Mouse (Mus musculus) hindbrain, embryonic 10.5 days (tissue): Measurements from ENCODE around the gene Bub3. TPM values are rescaled to one million over a fixed set of nuclear protein-coding genes. Genes with fewer than 3 reads are reported as not detected.

ENCODE experiments used
- DNase-seq: peaks from one replicate; pipeline ENCODE4 v3.0.0-alpha.2; 2017; ENCODE audit warnings: low spot score
- H3K27ac ChIP-seq: fragments of 300-500 bp; sonication (generic); 2 replicates; pipeline ENCODE4 v1.5.1; 2016; ENCODE audit warnings: mild to moderate bottlenecking, moderate library complexity
- H3K27me3 ChIP-seq: fragments of 300-500 bp; sonication (generic); 2 replicates; pipeline ENCODE4 v1.6.1; 2016; ENCODE audit warnings: mild to moderate bottlenecking; ENCODE audit not compliant: poor library complexity, insufficient read depth, severe bottlenecking
- H3K36me3 ChIP-seq: fragments of 300-500 bp; sonication (generic); 2 replicates; pipeline ENCODE4 v1.6.1; 2016; ENCODE audit warnings: mild to moderate bottlenecking, moderate library complexity
- H3K4me1 ChIP-seq: fragments of 300-500 bp; sonication (generic); replicated peaks from 2 replicates; pipeline ENCODE4 v1.6.1; 2016; ENCODE audit warnings: mild to moderate bottlenecking
- H3K4me3 ChIP-seq: fragments of 300-500 bp; sonication (generic); 2 replicates; pipeline ENCODE4 v1.5.1; 2016; ENCODE audit warnings: mild to moderate bottlenecking, moderate library complexity
- H3K9me3 ChIP-seq: fragments of 300-500 bp; sonication (generic); 2 replicates; pipeline ENCODE4 v1.6.1; 2016; ENCODE audit warnings: mild to moderate bottlenecking, moderate library complexity
- WGBS: fragments of 180-500 bp; shearing (Covaris S2); methylation state at CpG from one replicate; pipeline ENCODE4 v1.1.7; 2016; 5-methylcytosine and 5-hydroxymethylcytosine counted together
- polyA plus RNA-seq: library from polyadenylated mRNA; unstranded; fragments of >200 nt; fragmentation: Nextera tagmentation; extraction: Ambion mirVana; gene quantifications from 2 replicates; pipeline ENCODE4 v1.2.1, GENCODE M21; 2016

The Bub3 gene
- 306 and 322 TPM in 2 replicates for polyA plus RNA-seq

GRCm38 (mm10) chr7:131559986-131560696 is at the start of gene Bub3:
Gene Bub3, plus strand, starts transcription at chr7:131560222.
- WGBS: under 1% methylated on average over 48 of the region's 51 CpGs

GRCm38 (mm10) chr7:131539979-131540378 is 20.0 kb upstream of the Bub3 start:
- Histone ChIP-seq H3K9me3 (no peaks in the 10 kb centered on the region), H3K27ac (no peak overlapping the region), H3K27me3 (peaks cover 90% of the 10 kb centered on the region), H3K36me3 (no peaks in the 10 kb centered on the region), H3K4me1 (peaks cover 34% of the 10 kb centered on the region), H3K4me3 (no peak overlapping the region; the same call in 1 of the 2 replicates)
- under 1% methylated on average over 7 of the region's 7 CpGs for WGBS
- DNase-seq: peak; percentile 88

More at GRCm38 (mm10) chr7:131559986-131560696, at the start of gene Bub3:
- Histone ChIP-seq H3K4me1 (peaks cover 48% of the 10 kb centered on the region), H3K9me3 (no peaks in the 10 kb centered on the region), H3K36me3 (peaks cover 34% of the 10 kb centered on the region), H3K27ac (peak within 1 kb of the TSS; percentile 98), H3K4me3 (peak within 1 kb of the TSS; percentile 71), H3K27me3 (peaks cover 45% of the 10 kb centered on the region)
- peak; percentile 94 for DNase-seq

GRCm38 (mm10) chr7:131541184-131542114 is 18.6 kb upstream of the Bub3 start:
- Histone ChIP-seq H3K9me3 (no peaks in the 10 kb centered on the region), H3K36me3 (no peaks in the 10 kb centered on the region), H3K4me1 (peaks cover 34% of the 10 kb centered on the region), H3K4me3 (peak overlapping the region; percentile 59), H3K27ac (no peak overlapping the region), H3K27me3 (peaks cover 100% of the 10 kb centered on the region)
- DNase-seq: no peak
- WGBS: under 1% methylated on average over 41 of the region's 41 CpGs

GRCm38 (mm10) chr7:131542115-131542871 is 17.7 kb upstream of the Bub3 start, which contains the start of gene Hmx3:
Gene Hmx3, plus strand, starts transcription at chr7:131542867.
- DNase-seq: peak; percentile 76
- peak within 1 kb of the TSS; percentile 59 for H3K4me3 ChIP-seq
- WGBS: under 1% methylated on average over 57 of the region's 65 CpGs
- peak within 1 kb of the TSS; percentile 75 for H3K27ac ChIP-seq
- H3K27me3 ChIP-seq: peaks cover 100% of the 10 kb centered on the region
- peaks cover 34% of the 10 kb centered on the region for H3K4me1 ChIP-seq
- H3K9me3 ChIP-seq: no peaks in the 10 kb centered on the region
- H3K36me3 ChIP-seq: no peaks in the 10 kb centered on the region

GRCm38 (mm10) chr7:131542872-131543622 is 17.0 kb upstream of the Bub3 start:
- Histone ChIP-seq H3K4me1 (peaks cover 34% of the 10 kb centered on the region), H3K4me3 (peak overlapping the region; percentile 59), H3K9me3 (no peaks in the 10 kb centered on the region), H3K27ac (peak overlapping the region; percentile 75), H3K27me3 (peaks cover 100% of the 10 kb centered on the region), H3K36me3 (no peaks in the 10 kb centered on the region)
- DNase-seq: peak; percentile 58
- WGBS: under 1% methylated on average over 68 of the region's 71 CpGs

- H3K27me3 ChIP-seq: peaks cover 100% of the 10 kb centered on the region
- no peaks in the 10 kb centered on the region for H3K36me3 ChIP-seq
- peak overlapping the region; percentile 59 for H3K4me3 ChIP-seq
- DNase-seq: peak; percentile 69
- peaks cover 34% of the 10 kb centered on the region for H3K4me1 ChIP-seq
- no peaks in the 10 kb centered on the region for H3K9me3 ChIP-seq
- peak overlapping the region; percentile 75 for H3K27ac ChIP-seq
- under 1% methylated on average over 75 of the region's 75 CpGs for WGBS
Observed at GRCm38 (mm10) chr7:131543623-131544481, 16.2 kb upstream of the Bub3 start.

- Histone ChIP-seq H3K27me3 (peaks cover 100% of the 10 kb centered on the region), H3K9me3 (no peaks in the 10 kb centered on the region), H3K36me3 (no peaks in the 10 kb centered on the region), H3K27ac (no peak overlapping the region), H3K4me3 (0 out of 2 replicates have a peak overlapping the region, but pooled peaks have one; percentile 59), H3K4me1 (peaks cover 34% of the 10 kb centered on the region)
- WGBS: 1% methylated on average over 5 of the region's 5 CpGs
- no peak for DNase-seq
Observed at GRCm38 (mm10) chr7:131544871-131545270, 15.2 kb upstream of the Bub3 start.

GRCm38 (mm10) chr7:131545701-131546385 is 14.2 kb upstream of the Bub3 start:
- H3K27ac ChIP-seq: no peak overlapping the region
- H3K4me3 ChIP-seq: no peak overlapping the region
- H3K4me1 ChIP-seq: peaks cover 34% of the 10 kb centered on the region
- H3K36me3 ChIP-seq: no peaks in the 10 kb centered on the region
- peak; percentile 22 for DNase-seq
- H3K27me3 ChIP-seq: peaks cover 100% of the 10 kb centered on the region
- under 1% methylated on average over 13 of the region's 13 CpGs for WGBS
- no peaks in the 10 kb centered on the region for H3K9me3 ChIP-seq

GRCm38 (mm10) chr7:131546423-131546822 is 13.6 kb upstream of the Bub3 start:
- Histone ChIP-seq H3K27ac (no peak overlapping the region), H3K9me3 (no peaks in the 10 kb centered on the region), H3K27me3 (peaks cover 100% of the 10 kb centered on the region), H3K4me3 (no peak overlapping the region), H3K4me1 (peaks cover 32% of the 10 kb centered on the region), H3K36me3 (no peaks in the 10 kb centered on the region)
- DNase-seq: peak; percentile 37
- 4% methylated on average over 2 of the region's 2 CpGs for WGBS

GRCm38 (mm10) chr7:131547481-131547880 is 12.5 kb upstream of the Bub3 start:
- peak; percentile 24 for DNase-seq
- peaks cover 100% of the 10 kb centered on the region for H3K27me3 ChIP-seq
- 2% methylated on average over 5 of the region's 5 CpGs for WGBS
- no peak overlapping the region for H3K4me3 ChIP-seq
- H3K9me3 ChIP-seq: no peaks in the 10 kb centered on the region
- H3K27ac ChIP-seq: no peak overlapping the region
- H3K4me1 ChIP-seq: peaks cover 25% of the 10 kb centered on the region
- no peaks in the 10 kb centered on the region for H3K36me3 ChIP-seq

GRCm38 (mm10) chr7:131548473-131548872 is 11.5 kb upstream of the Bub3 start, which contains the start of gene Hmx2:
Gene Hmx2, plus strand, starts transcription at chr7:131548773.
- no peaks in the 10 kb centered on the region for H3K9me3 ChIP-seq
- no peak within 1 kb of the TSS for H3K4me3 ChIP-seq
- H3K36me3 ChIP-seq: no peaks in the 10 kb centered on the region
- H3K27me3 ChIP-seq: peaks cover 100% of the 10 kb centered on the region
- H3K27ac ChIP-seq: no peak within 1 kb of the TSS
- peaks cover 23% of the 10 kb centered on the region for H3K4me1 ChIP-seq
- WGBS: 3% methylated on average over 3 of the region's 3 CpGs
- no peak for DNase-seq
